8 mouse cellular contexts compared by ENCODE assay signal in the genomic region with DNA sequence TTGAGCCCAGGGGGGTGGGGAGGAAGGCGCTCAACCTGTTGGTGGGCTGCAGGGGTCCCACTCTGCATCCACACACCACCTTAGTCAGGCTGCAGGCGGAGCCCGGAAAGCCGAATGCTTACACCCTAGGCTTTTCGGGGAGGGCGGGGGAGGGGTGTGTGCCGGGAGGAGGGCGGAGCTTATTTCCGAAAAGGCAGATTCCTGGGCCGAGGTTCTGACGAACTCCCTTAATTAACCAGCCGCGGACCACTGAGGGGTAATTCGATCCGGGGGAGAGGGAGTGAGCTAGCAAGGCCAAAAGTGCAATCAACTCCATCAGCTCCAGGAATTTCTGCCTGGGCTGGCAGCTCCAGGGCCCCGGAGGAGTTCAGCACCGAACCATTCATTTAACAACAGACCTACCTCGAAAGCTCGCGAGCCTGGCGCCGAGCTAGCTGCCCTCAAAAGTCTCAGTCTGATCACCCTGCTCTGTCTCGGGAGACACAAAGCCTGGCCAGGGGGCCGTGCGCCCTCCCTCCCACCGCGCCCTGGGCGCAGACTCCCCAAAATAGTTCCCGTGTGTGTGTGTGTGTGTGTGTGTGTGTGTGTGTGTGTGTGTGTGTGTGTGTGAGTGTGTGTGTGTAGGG. TPM values are rescaled to one million over a fixed set of nuclear protein-coding genes. Genes with fewer than 3 reads are reported as not detected.
DNase-seq lines count a peak whose midpoint lies in the region; ATAC-seq and TF ChIP-seq lines count a peak whose summit lies in the region.

No protein-coding gene starts in this region.

- ATAC-seq in CD4-positive, CD25-positive, alpha-beta regulatory T cell, adult 4 months: peak; percentile 35
- peak; percentile 78 for ATAC-seq in heart, embryonic 15.5 days (replicated peaks; ENCODE audit: insufficient number of reproducible peaks, insufficient read depth, low FRiP score, low read depth)
- peak; percentile 71 for ATAC-seq in liver, embryonic 15.5 days (ENCODE audit: insufficient read depth)
- ATAC-seq in neural tube, embryonic 11.5 days (ENCODE audit: insufficient read depth, low FRiP score, low TSS enrichment): peak; percentile 64

- under 1% methylated on average over 28 of the region's 29 CpGs for WGBS in forebrain, embryonic 10.5 days
- WGBS in heart, embryonic 15.5 days: under 1% methylated on average over 28 of the region's 29 CpGs
- WGBS in liver, embryonic 15.5 days (ENCODE audit: insufficient replicate concordance): under 1% methylated on average over 29 of the region's 29 CpGs
- 1% methylated on average over 28 of the region's 29 CpGs for WGBS in neural tube, embryonic 11.5 days

- no peaks in the 10 kb centered on the region for H3K9me3 ChIP-seq in forebrain, embryonic 10.5 days
- H3K9me3 ChIP-seq in heart, embryonic 15.5 days (replicated peaks): no peaks in the 10 kb centered on the region
- H3K9me3 ChIP-seq in liver, embryonic 15.5 days (replicated peaks): no peaks in the 10 kb centered on the region
- H3K9me3 ChIP-seq in neural tube, embryonic 11.5 days (ENCODE audit: control insufficient read depth, low read length): no peaks in the 10 kb centered on the region

- peak overlapping the region; percentile 89 for H3K27ac ChIP-seq in forebrain, embryonic 10.5 days
- peak overlapping the region; percentile 95 for H3K27ac ChIP-seq in heart, embryonic 15.5 days
- H3K27ac ChIP-seq in liver, embryonic 15.5 days (replicated peaks): peak overlapping the region; percentile 80
- 0 out of 2 replicates have a peak overlapping the region, but pooled peaks have one; percentile 50 for H3K27ac ChIP-seq in neural tube, embryonic 11.5 days (ENCODE audit: low read depth, low read length)
- peak overlapping the region; percentile 85 for H3K27ac ChIP-seq in testis, adult 2 months (ENCODE audit: control insufficient read depth, insufficient read depth, low read depth, low read length)

- peak overlapping the region; percentile 75 for H3K4me3 ChIP-seq in forebrain, embryonic 10.5 days
- peak overlapping the region; percentile 66 for H3K4me3 ChIP-seq in heart, embryonic 15.5 days
- peak overlapping the region; percentile 60 for H3K4me3 ChIP-seq in liver, embryonic 15.5 days (replicated peaks)
- peak overlapping the region; percentile 54 for H3K4me3 ChIP-seq in neural tube, embryonic 11.5 days (ENCODE audit: low read depth, low read length)
- H3K4me3 ChIP-seq in testis, adult 2 months (ENCODE audit: control insufficient read depth, low read depth, low read length): peak overlapping the region; percentile 91

- peaks cover 12% of the 10 kb centered on the region for H3K27me3 ChIP-seq in forebrain, embryonic 10.5 days (ENCODE audit: poor library complexity, severe bottlenecking)
- H3K27me3 ChIP-seq in heart, embryonic 15.5 days: no peaks in the 10 kb centered on the region
- H3K27me3 ChIP-seq in liver, embryonic 15.5 days: peaks cover 60% of the 10 kb centered on the region
- no peaks in the 10 kb centered on the region for H3K27me3 ChIP-seq in neural tube, embryonic 11.5 days (ENCODE audit: control insufficient read depth, insufficient read depth, low read length)
- peaks cover 2% of the 10 kb centered on the region; the same call in 1 of the 2 replicates for H3K27me3 ChIP-seq in testis, adult 2 months (ENCODE audit: control insufficient read depth, insufficient read depth, low read length)

- no peaks in the 10 kb centered on the region; the same call in 1 of the 2 replicates for H3K36me3 ChIP-seq in forebrain, embryonic 10.5 days (replicated peaks)
- no peaks in the 10 kb centered on the region for H3K36me3 ChIP-seq in heart, embryonic 15.5 days
- H3K36me3 ChIP-seq in liver, embryonic 15.5 days (replicated peaks): no peaks in the 10 kb centered on the region
- no peaks in the 10 kb centered on the region for H3K36me3 ChIP-seq in neural tube, embryonic 11.5 days (ENCODE audit: control insufficient read depth, insufficient read depth, low read length)
- H3K36me3 ChIP-seq in testis, adult 2 months (ENCODE audit: control insufficient read depth, insufficient read depth, low read length): no peaks in the 10 kb centered on the region

- peak overlapping the region; percentile 77 for H3K9ac ChIP-seq in heart, embryonic 15.5 days
- peak overlapping the region; percentile 46; the same call in 1 of the 2 replicates for H3K9ac ChIP-seq in liver, embryonic 15.5 days
- peak overlapping the region; percentile 64 for H3K9ac ChIP-seq in neural tube, embryonic 11.5 days (ENCODE audit: low read length)

- 0 out of 2 replicates have a peak, but pooled peaks have one; percentile 23 for TF ChIP-seq POLR2A in testis, adult 2 months (IDR thresholded peaks at IDR 0.05; ENCODE audit: control insufficient read depth, low read depth, low read length)

- peak overlapping the region; percentile 76 for H3K4me2 ChIP-seq in heart, embryonic 15.5 days
- H3K4me2 ChIP-seq in liver, embryonic 15.5 days: peak overlapping the region; percentile 72
- peak overlapping the region; percentile 94 for H3K4me2 ChIP-seq in neural tube, embryonic 11.5 days (ENCODE audit: low read depth)

- peak; percentile 94 for DNase-seq in brain, adult 2 months (ENCODE audit: low read depth, low spot score)
- peak; percentile 80 for DNase-seq in forebrain, embryonic 10.5 days (ENCODE audit: extremely low spot score, low spot score)
- peak; percentile 87 for DNase-seq in kidney, postnatal 14 days
- peak; percentile 78 for DNase-seq in neural tube, embryonic 11.5 days (ENCODE audit: low spot score)

- peaks cover 43% of the 10 kb centered on the region for H3K4me1 ChIP-seq in forebrain, embryonic 10.5 days
- H3K4me1 ChIP-seq in heart, embryonic 15.5 days (replicated peaks): peaks cover 15% of the 10 kb centered on the region
- H3K4me1 ChIP-seq in liver, embryonic 15.5 days (replicated peaks): peaks cover 20% of the 10 kb centered on the region; the same call in 1 of the 2 replicates
- H3K4me1 ChIP-seq in neural tube, embryonic 11.5 days (ENCODE audit: control insufficient read depth, insufficient read depth, low read length): 0 out of 2 replicates have a peak, but pooled peaks cover 2% of the 10 kb centered on the region
- peaks cover 13% of the 10 kb centered on the region for H3K4me1 ChIP-seq in testis, adult 2 months (ENCODE audit: control insufficient read depth, insufficient read depth, low read length)

- no peak for TF ChIP-seq CTCF in testis, adult 2 months (IDR thresholded peaks at IDR 0.05; ENCODE audit: control insufficient read depth, insufficient read depth, insufficient replicate concordance, low read depth, low read length)

RNA-seq across cellular contexts. Expression of a gene that starts 2.1 kb away (rescaled TPM):
- 10 to 100 TPM; 63.9 to 78.6 TPM for polyA plus RNA-seq in CD4-positive, CD25-positive, alpha-beta regulatory T cell, adult 4 months (2017; shearing (Covaris generic))
- 9.4 and 10.5 TPM in 2 replicates for polyA plus RNA-seq in forebrain, embryonic 10.5 days (2016; fragmentation: Nextera tagmentation; extraction: Ambion mirVana)
- polyA plus RNA-seq in heart, embryonic 15.5 days (2015; fragmentation: Nextera tagmentation; extraction: Ambion mirVana): 21.5 and 22.7 TPM in 2 replicates
- 5.8 and 7.3 TPM in 2 replicates for polyA plus RNA-seq in liver, embryonic 15.5 days (2015; fragmentation: Nextera tagmentation; extraction: Ambion mirVana)
- polyA plus RNA-seq in neural tube, embryonic 11.5 days (2014; fragmentation: Nextera tagmentation; extraction: Ambion mirVana): 14.0 and 15.0 TPM in 2 replicates
- polyA plus RNA-seq in testis, adult 2 months (2012; rRNA removed): 4.9 and 5.1 TPM in 2 replicates

Comparison
In these comparisons a context has a peak if more than half of its experiments do, and no peak if none do; other contexts are left out.
1. Peak in every context shown above with its lines: DNase-seq, ATAC-seq, H3K4me3 ChIP-seq and H3K27ac ChIP-seq.